Mouse (Mus musculus) cerebellum, adult 2 months (tissue): ENCODE measurements around the gene Mea1.
A peak's percentile ranks its signal among the peaks of the same experiment; 100 is the strongest.

Source experiments
- CTCF ChIP-seq: fragments of 200-500 bp; IDR thresholded peaks from 2 replicates; pipeline ENCODE4 v1.5.1; 2011; ENCODE audit warnings: low read depth, mild to moderate bottlenecking, control low read depth, low read length, moderate library complexity, borderline replicate concordance; ENCODE audit not compliant: insufficient read depth
- POLR2A ChIP-seq: fragments of 200-500 bp; IDR thresholded peaks from 2 replicates; pipeline ENCODE4 v1.6.1; 2011; ENCODE audit warnings: low read length, control low read depth, borderline replicate concordance; ENCODE audit not compliant: insufficient read depth

DNA sequence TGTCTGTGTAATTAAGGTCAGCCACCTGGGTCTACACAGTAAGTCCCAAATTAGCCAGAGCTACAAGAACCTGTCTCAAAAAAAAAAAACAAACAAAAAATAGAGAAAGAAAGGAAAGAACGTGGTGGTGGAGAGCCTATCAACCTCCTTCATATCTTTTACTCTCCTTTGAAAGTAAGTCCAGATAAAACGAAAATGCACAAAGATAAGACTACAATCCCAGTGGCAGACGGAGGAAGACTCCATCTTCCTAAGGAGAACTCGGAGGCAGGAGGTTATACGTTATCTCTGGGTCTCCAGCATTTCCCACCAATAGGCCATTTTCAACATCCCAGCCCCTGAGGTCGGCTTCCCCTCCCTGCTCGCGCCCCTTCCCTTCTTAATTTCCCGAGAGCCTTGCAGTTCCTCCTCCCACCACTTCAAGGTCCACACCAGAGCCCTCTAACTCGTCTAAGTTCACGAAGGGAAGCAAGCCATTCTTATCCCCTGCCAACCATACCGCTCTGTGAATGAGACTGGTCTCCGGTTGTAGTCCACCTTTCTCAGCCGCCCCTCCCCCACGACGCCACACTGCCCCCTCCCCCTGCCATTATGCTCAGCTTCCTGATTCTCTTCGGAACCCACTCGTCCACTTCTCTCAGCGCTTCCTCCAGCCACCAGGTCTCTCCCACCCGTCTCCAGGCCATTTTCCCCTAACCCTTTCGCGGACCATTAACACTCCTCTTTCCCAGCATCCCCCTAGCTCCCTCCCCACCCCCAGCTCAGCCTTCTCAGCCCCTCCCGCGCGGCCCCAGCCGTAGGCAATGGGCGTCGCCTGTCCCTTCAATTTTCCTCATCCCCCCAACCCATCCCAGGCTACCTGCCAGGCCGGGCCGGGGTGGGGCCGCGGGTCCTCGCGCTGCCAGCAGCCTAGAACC is 1.5 kb downstream of the Mea1 start:
- TF ChIP-seq CTCF (peak; percentile 37; the same call in 1 of the 2 replicates), POLR2A (no peak)
